Mouse (Mus musculus): ENCODE results near the gene Tdrd5. TPM values are rescaled to one million over a fixed set of nuclear protein-coding genes. Genes with fewer than 3 reads are reported as not detected.

Gene Tdrd5
- 0.03 and 0.10 TPM in 2 replicates for polyA plus RNA-seq (2012; rRNA removed)

DNA sequence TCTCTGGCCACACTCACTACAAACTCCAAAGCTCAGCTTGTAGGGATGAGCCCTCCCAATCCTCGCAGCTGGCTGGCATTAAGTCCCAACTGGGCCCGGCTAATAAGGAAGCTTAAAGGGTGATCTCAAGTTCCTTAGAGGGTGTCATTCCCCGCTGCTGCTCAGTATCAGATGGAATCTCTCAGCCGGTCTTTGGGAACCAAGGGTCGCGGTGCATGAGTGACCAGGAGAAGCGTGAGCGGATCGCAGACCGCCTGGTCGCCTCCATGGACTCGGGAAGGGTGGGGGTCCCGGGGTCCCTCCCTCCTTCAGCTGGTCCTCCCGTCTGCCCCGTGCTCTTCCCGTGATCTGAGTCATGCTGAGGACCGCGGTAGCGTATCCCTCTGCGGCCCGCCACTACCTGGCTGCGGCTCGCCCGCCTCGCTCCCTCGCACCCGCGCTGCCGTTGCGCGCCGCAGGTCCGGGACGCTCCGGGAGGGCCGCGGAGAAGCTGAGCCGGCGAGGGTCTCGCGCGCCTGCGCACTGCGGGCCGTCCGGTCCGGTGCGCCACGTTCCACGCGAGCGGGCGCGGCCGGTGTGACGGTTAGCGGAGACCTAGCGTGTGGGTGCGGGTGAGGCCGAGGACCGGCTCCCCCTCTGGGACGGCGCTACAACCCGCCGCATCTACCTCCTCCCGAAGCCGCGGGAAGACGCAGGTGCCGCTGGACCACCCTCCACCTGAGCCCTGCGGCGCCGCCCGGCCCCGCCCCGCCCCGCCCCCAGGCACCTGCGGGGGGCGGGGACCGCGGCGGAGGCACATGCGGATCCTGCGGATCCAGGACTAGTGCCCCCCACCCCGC is at the start of gene Tdrd5:
Gene Tdrd5 (minus strand): TSS at position 754 of the 839 bp plus-strand sequence.

DNA sequence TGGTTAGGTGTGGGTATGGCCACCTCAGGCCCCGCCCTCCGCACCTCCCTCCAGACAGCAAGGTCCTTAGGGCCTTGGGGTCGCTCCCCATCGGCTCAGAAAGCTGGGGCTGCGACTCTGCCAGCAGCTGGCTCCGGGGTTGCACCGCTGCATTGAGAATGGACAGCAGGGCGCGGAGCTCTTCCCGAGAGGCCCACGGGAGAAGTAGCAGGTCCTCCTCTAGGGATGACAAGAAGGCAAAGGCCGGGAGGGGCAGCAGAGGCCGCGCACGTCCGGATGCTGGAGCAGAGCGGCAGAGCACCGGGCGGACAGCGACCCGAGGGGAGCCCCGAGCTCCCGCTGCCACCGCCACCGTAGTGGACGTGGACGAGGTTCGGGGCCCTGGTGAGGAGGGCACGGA is 7.2 kb upstream of the Tdrd5 start, which contains the start of gene Nphs2:
Gene Nphs2 (plus strand): TSS at position 98 of the 400 bp plus-strand sequence.

Other genes with a start within 250 kb of the Tdrd5 start
- 0.01 TPM in 1 of 2 replicates, not detected in the other for gene Fam163a, start 98.6 kb downstream of the Tdrd5 start, polyA plus RNA-seq (2012; rRNA removed)
- gene Nphs2, start 7.1 kb upstream of the Tdrd5 start, polyA plus RNA-seq (2012; rRNA removed), result 0.01 and 0.02 TPM in 2 replicates
- 162 and 202 TPM in 2 replicates for gene Gm2000, start 62.4 kb upstream of the Tdrd5 start, polyA plus RNA-seq (2012; rRNA removed)
- gene Axdnd1, start 117.5 kb upstream of the Tdrd5 start, polyA plus RNA-seq (2012; rRNA removed), result 0.02 and 0.06 TPM in 2 replicates
- 6.7 and 8.9 TPM in 2 replicates for gene Soat1, start 170.7 kb upstream of the Tdrd5 start, polyA plus RNA-seq (2012; rRNA removed)
- 1.8 and 2.8 TPM in 2 replicates for gene Gm10031, start 220.3 kb upstream of the Tdrd5 start, polyA plus RNA-seq (2012; rRNA removed)

All from liver, embryonic 14 days (tissue).